Mouse (Mus musculus) lung, postnatal 0 days (tissue): Measurements from ENCODE around the gene Gm3625.

ENCODE experiments used
- CTCF ChIP-seq: IDR thresholded peaks from 2 replicates; pipeline ENCODE4 v1.5.1; 2016; ENCODE audit warnings: antibody characterized with exemption, mild to moderate bottlenecking
- EP300 ChIP-seq: IDR thresholded peaks from 2 replicates; pipeline ENCODE4 v1.6.1; 2016; ENCODE audit warnings: antibody characterized with exemption, mild to moderate bottlenecking, control low read depth

- TF ChIP-seq CTCF = no peak
- no peak for TF ChIP-seq EP300
Observed at GRCm38 (mm10) chr12:4599713-4600112, 7.0 kb upstream of the Gm3625 start.
